Mouse (Mus musculus): ENCODE measurements around the gene Rps19. TPM values are rescaled to one million over a fixed set of nuclear protein-coding genes. Genes with fewer than 3 reads are reported as not detected.
A peak's percentile ranks its signal among the peaks of the same experiment; 100 is the strongest.

Gene Rps19
- polyA plus RNA-seq, 1 experiment from 2014 or later, result 3,555 TPM

DNA sequence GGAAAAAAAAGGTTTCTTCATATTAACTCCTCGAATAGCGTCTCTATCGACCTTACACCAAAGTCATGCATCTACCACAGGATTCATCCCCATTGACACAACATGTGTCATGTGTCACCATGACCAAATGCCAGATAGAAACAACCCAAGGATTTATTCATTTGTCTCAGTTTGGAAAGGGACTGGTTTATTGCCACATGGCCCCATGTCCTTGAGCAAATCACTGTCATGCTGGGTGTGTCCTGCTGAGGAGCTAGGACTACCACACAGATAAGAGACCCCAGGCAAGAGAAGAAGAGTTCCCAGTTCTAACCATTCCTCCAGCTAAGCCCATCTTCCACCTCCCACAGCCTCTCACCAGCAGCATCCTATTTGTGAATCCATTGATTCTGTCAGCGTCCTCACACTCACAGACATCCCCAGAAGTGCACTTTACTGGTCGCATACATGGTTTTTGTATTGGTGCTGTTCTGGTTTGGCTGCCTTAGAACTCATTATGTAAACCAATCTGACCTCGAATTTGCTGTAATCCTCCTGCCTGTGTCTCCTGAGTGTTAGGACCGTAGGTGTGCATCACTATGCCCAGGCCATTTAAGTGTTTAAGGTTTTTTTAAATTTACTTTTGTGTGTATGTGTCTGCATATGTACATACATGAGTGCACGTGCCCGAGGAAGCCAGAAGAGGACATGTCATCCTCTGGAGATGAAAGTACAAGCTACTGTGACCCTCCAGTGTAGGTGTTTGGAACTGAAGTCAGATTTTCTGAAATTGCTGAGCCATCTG lies 1.6 kb upstream of the Rps19 start:
- Histone ChIP-seq H3K27me3 (replicated peaks; ENCODE audit: control insufficient read depth, insufficient read depth, low read length) (no peaks in the 10 kb centered on the region), H3K4me3 (ENCODE audit: low read depth, low read length) (no peak overlapping the region), H3K4me2 (ENCODE audit: low read length) (no peak overlapping the region), H3K27ac (ENCODE audit: low read depth) (no peak overlapping the region), H3K4me1 (replicated peaks; ENCODE audit: control insufficient read depth, insufficient read depth, low read length) (peaks cover 17% of the 10 kb centered on the region), H3K9me3 (ENCODE audit: control insufficient read depth, low read length) (no peaks in the 10 kb centered on the region), H3K9ac (ENCODE audit: low read length) (no peak overlapping the region), H3K36me3 (ENCODE audit: control insufficient read depth, insufficient read depth, low read length) (peaks cover 24% of the 10 kb centered on the region)
- 95% methylated on average over 9 of the region's 9 CpGs for WGBS
- no peak for ATAC-seq (replicated peaks; ENCODE audit: low FRiP score, low TSS enrichment, low read depth)
- no peak for DNase-seq (ENCODE audit: low spot score)

DNA sequence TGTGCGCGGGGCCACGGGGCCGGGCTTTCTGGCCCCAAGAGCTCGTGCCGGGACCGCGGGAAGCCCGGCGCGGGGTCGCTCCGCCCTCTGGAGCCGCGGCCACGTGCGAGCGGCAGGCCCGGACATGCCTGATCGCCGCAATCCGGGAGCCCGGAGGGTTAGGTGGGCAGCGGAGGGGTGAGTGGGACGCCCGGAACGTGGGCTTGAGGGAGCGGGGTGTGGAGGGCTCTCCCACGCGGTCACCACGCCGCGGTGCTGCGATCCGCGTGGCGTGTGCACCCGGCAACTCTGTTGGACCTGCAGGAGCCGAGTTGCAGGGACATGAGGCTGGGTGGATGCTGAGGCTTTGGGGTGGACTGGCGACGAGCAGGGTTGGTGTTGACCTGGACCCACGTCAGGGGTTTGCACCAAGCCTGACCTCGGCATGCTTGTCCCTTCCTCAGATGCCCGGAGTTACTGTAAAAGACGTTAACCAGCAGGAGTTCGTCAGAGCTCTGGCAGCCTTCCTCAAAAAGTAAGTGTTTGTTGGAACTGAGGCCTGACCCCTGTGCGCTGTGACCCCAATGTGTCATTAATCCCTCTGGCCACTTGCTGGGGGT lies 621 bp downstream of the Rps19 start:
- Histone ChIP-seq H3K27me3 (replicated peaks; ENCODE audit: control insufficient read depth, insufficient read depth, low read length) (no peaks in the 10 kb centered on the region), H3K4me1 (replicated peaks; ENCODE audit: control insufficient read depth, insufficient read depth, low read length) (peaks cover 17% of the 10 kb centered on the region), H3K27ac (ENCODE audit: low read depth) (peak overlapping the region; percentile 88), H3K4me2 (ENCODE audit: low read length) (peak overlapping the region; percentile 93), H3K36me3 (ENCODE audit: control insufficient read depth, insufficient read depth, low read length) (peaks cover 46% of the 10 kb centered on the region), H3K9me3 (ENCODE audit: control insufficient read depth, low read length) (no peaks in the 10 kb centered on the region), H3K4me3 (ENCODE audit: low read depth, low read length) (peak overlapping the region; percentile 85), H3K9ac (ENCODE audit: low read length) (peak overlapping the region; percentile 100)
- under 1% methylated on average over 47 of the region's 47 CpGs for WGBS
- ATAC-seq (replicated peaks; ENCODE audit: low FRiP score, low TSS enrichment, low read depth), result peak; percentile 2; the same call in 1 of the 2 replicates
- DNase-seq (ENCODE audit: low spot score), result no peak

DNA sequence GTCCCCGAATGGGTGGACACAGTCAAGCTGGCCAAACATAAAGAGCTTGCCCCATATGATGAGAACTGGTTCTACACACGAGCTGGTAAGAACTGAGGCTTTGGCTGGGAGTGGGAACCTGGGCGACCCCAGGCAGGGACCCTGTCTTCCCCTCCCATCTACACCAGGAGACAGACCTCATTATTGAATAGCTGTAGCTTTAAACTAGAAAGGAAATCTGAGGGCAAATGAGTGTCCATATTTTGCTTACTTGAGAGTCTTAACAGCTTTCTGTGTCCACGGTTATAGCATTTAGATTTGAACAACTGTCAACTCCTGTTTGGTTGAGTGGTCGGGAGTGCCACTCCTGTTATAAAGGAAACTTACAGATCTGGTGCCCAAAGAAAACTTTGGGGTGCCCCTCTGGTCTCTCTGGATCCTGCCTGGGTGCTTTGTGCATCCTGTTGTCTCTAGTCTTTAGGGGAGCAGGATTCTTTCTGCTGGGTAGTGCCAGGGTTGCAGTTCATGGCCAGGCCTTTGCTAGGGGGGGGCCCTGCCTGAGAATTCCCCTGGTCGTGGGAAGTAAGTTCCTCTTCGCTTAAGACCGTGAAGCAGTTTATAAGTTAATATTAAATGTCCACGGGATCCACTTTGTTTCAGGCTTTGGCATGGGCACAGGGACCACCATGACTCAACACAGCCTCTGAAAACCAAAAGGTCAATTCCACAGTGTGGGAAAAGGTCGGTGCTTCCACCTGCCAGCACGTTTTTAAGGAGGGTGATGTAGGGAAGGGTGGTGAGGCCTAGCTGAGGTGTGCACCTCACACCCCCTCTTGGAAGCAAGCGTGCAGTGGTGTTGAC lies 1.5 kb downstream of the Rps19 start:
- no peak for DNase-seq (ENCODE audit: low spot score)
- Histone ChIP-seq H3K9ac (ENCODE audit: low read length) (peak overlapping the region; percentile 100), H3K4me2 (ENCODE audit: low read length) (peak overlapping the region; percentile 93), H3K27ac (ENCODE audit: low read depth) (peak overlapping the region; percentile 88; the same call in 1 of the 2 replicates), H3K36me3 (ENCODE audit: control insufficient read depth, insufficient read depth, low read length) (peaks cover 52% of the 10 kb centered on the region), H3K4me1 (replicated peaks; ENCODE audit: control insufficient read depth, insufficient read depth, low read length) (peaks cover 17% of the 10 kb centered on the region), H3K4me3 (ENCODE audit: low read depth, low read length) (peak overlapping the region; percentile 85), H3K9me3 (ENCODE audit: control insufficient read depth, low read length) (no peaks in the 10 kb centered on the region), H3K27me3 (replicated peaks; ENCODE audit: control insufficient read depth, insufficient read depth, low read length) (no peaks in the 10 kb centered on the region)
- WGBS, result 36% methylated on average over 12 of the region's 12 CpGs
- no peak for ATAC-seq (replicated peaks; ENCODE audit: low FRiP score, low TSS enrichment, low read depth)

DNA sequence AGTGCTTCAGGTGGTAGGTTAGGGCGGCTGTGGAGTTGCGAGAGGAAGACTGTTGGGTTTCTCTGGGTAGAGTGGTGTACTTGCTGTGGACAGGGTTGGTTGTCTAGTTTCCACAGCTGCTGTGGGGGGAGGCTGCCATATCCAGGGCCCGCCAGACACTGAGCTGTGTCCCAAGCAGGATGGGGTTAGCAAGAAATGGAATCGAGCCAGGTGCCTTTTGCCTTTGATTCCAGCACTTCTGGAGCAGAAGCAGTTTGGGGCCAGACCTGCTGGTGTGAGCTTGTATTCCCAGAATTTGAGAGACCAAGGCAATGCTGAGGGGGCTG lies 2.1 kb downstream of the Rps19 start:
- peak overlapping the region; percentile 85 for H3K4me3 ChIP-seq (ENCODE audit: low read depth, low read length)
- ATAC-seq (replicated peaks; ENCODE audit: low FRiP score, low TSS enrichment, low read depth) (no peak), DNase-seq (ENCODE audit: low spot score) (no peak)
- H3K4me1 ChIP-seq (replicated peaks; ENCODE audit: control insufficient read depth, insufficient read depth, low read length), result peaks cover 17% of the 10 kb centered on the region
- no peak overlapping the region for H3K27ac ChIP-seq (ENCODE audit: low read depth)
- WGBS, result 58% methylated on average over 4 of the region's 4 CpGs
- no peaks in the 10 kb centered on the region for H3K9me3 ChIP-seq (ENCODE audit: control insufficient read depth, low read length)
- peak overlapping the region; percentile 93 for H3K4me2 ChIP-seq (ENCODE audit: low read length)
- peak overlapping the region; percentile 100 for H3K9ac ChIP-seq (ENCODE audit: low read length)
- peaks cover 58% of the 10 kb centered on the region for H3K36me3 ChIP-seq (ENCODE audit: control insufficient read depth, insufficient read depth, low read length)
- H3K27me3 ChIP-seq (replicated peaks; ENCODE audit: control insufficient read depth, insufficient read depth, low read length), result no peaks in the 10 kb centered on the region

DNA sequence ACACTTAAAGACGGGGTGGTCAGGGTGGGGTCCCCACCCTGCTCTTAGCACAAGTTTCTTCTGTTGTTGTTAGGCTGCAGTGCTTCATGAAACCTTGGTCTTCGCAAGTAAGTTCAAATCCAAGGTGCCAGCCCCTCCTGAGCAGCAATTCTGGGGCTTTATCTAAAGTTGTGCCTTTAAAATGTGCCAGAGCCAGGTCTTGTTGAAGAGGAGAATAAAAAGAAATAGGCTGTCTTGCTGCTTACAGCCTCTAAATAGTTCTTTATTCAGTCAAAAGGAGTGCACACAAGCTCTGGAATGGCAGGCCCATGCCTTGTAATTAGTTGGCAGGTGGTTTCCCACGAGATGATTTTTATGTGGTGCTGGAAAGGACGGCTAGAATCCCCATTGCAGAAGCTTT lies 2.9 kb downstream of the Rps19 start:
- H3K27ac ChIP-seq (ENCODE audit: low read depth), result 0 out of 2 replicates have a peak overlapping the region, but pooled peaks have one; percentile 3
- H3K27me3 ChIP-seq (replicated peaks; ENCODE audit: control insufficient read depth, insufficient read depth, low read length), result no peaks in the 10 kb centered on the region
- H3K36me3 ChIP-seq (ENCODE audit: control insufficient read depth, insufficient read depth, low read length), result peaks cover 61% of the 10 kb centered on the region

DNA sequence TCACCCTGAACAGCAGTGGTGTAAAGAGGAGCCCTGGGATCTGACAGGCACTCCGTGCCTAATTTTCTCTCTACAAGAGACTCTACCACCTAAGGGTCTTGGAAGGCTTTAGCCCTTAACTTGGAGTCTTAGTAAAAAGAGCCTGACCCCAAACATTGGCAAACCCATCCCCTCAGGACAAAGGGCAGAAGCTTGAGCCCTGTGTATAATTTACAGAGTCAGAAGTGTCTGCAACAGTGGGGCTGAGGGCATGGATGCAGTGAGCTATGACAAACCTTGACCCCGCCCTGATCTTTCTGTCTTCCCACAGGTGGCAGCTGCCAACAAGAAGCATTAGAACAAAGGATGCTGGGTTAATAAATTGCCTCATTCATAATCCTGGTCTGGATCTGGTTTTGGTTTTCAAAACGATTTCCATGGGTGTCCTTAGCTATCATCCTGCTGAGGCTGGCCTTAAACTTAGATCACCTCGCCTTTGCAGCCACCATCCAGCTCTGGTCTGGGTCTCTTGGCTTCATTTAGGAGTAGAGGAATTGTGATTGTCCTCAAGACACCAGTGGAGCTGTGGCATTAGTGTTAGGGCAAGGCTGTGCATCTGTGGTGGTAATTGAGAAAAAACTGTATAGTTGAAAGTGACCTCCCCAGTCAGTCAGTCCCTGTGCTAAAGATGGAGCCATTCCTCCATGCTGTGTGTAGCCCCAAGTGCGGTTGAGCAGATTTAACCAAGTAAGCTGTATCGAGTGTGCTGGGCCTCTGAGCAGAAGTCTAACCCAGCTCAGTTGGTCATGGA lies 5.5 kb downstream of the Rps19 start:
- H3K9ac ChIP-seq (ENCODE audit: low read length), result no peak overlapping the region
- WGBS, result 81% methylated on average over 6 of the region's 6 CpGs
- H3K9me3 ChIP-seq (ENCODE audit: control insufficient read depth, low read length), result no peaks in the 10 kb centered on the region
- peaks cover 61% of the 10 kb centered on the region for H3K36me3 ChIP-seq (ENCODE audit: control insufficient read depth, insufficient read depth, low read length)
- H3K4me3 ChIP-seq (ENCODE audit: low read depth, low read length), result no peak overlapping the region
- ATAC-seq (replicated peaks; ENCODE audit: low FRiP score, low TSS enrichment, low read depth), result peak; percentile 8; the same call in 1 of the 2 replicates
- no peaks in the 10 kb centered on the region for H3K27me3 ChIP-seq (replicated peaks; ENCODE audit: control insufficient read depth, insufficient read depth, low read length)
- H3K4me2 ChIP-seq (ENCODE audit: low read length), result no peak overlapping the region
- H3K27ac ChIP-seq (ENCODE audit: low read depth), result no peak overlapping the region
- peaks cover 17% of the 10 kb centered on the region for H3K4me1 ChIP-seq (replicated peaks; ENCODE audit: control insufficient read depth, insufficient read depth, low read length)
- no peak for DNase-seq (ENCODE audit: low spot score)

More for the DNA sequence above, 2.9 kb downstream of the Rps19 start:
- peak overlapping the region; percentile 100 for H3K9ac ChIP-seq (ENCODE audit: low read length)
- no peaks in the 10 kb centered on the region for H3K9me3 ChIP-seq (ENCODE audit: control insufficient read depth, low read length)
- DNase-seq (ENCODE audit: low spot score) (no peak), ATAC-seq (replicated peaks; ENCODE audit: low FRiP score, low TSS enrichment, low read depth) (no peak)
- peaks cover 17% of the 10 kb centered on the region for H3K4me1 ChIP-seq (replicated peaks; ENCODE audit: control insufficient read depth, insufficient read depth, low read length)
- WGBS, result 77% methylated on average over 4 of the region's 4 CpGs
- H3K4me2 ChIP-seq (ENCODE audit: low read length), result peak overlapping the region; percentile 93
- H3K4me3 ChIP-seq (ENCODE audit: low read depth, low read length), result peak overlapping the region; percentile 85

DNA sequence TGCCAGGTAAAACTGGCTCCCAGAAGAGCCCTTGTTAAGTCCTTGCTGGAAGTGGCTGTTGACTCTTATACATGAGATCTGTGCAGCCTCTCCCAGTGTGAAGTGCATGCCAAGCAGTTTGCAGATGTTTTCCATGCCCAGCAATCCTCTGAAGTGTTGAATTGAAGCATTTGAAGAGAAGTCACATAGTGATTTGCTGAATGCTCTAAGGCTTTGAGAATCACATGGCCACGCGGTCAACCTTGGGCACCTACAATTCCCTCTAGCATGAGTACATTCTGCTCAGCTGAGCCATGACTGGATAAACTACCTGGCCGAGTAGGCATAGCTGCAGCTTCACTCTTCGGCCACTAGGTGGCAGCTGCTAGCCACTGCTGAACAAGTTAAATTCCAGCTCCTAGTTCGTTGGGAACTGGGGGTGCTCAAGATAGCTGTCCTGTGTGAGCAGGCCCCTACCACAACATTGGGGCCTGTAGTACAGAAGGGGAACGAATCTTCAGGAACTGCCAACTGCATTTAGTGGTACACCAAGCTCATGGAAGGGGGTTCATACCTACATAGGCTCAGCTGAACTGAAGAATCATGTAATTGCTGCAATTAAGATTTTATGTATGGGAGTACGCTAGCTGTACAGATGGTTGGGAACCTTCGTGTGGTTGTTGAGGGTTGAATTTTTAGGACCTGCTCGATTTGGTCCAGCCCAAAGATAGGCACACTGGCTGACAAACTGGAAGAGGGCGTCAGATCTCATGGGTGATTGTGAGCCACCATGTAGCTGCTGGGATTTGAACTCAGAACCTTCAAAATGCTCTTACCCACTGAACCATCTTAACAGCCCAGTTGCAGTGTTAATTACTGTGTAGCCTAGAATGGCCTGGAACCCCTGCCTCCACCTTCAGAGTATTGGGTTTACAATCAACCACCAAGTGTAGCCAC lies 6.4 kb downstream of the Rps19 start:
- H3K36me3 ChIP-seq (ENCODE audit: control insufficient read depth, insufficient read depth, low read length), result peaks cover 58% of the 10 kb centered on the region
- H3K4me2 ChIP-seq (ENCODE audit: low read length), result no peak overlapping the region
- no peak overlapping the region for H3K27ac ChIP-seq (ENCODE audit: low read depth)
- peak; percentile 66 for ATAC-seq (replicated peaks; ENCODE audit: low FRiP score, low TSS enrichment, low read depth)
- WGBS, result 31% methylated on average over 10 of the region's 10 CpGs
- peak; percentile 88 for DNase-seq (ENCODE audit: low spot score)
- peaks cover 15% of the 10 kb centered on the region for H3K4me1 ChIP-seq (replicated peaks; ENCODE audit: control insufficient read depth, insufficient read depth, low read length)
- H3K9me3 ChIP-seq (ENCODE audit: control insufficient read depth, low read length), result no peaks in the 10 kb centered on the region
- H3K4me3 ChIP-seq (ENCODE audit: low read depth, low read length), result no peak overlapping the region
- H3K9ac ChIP-seq (ENCODE audit: low read length), result no peak overlapping the region
- no peaks in the 10 kb centered on the region for H3K27me3 ChIP-seq (replicated peaks; ENCODE audit: control insufficient read depth, insufficient read depth, low read length)
